Mouse (Mus musculus) intestine, postnatal 0 days (tissue): ENCODE data around the gene Gm10972. TPM values are rescaled to one million over a fixed set of nuclear protein-coding genes. Genes with fewer than 3 reads are reported as not detected.
"Not testable (repeated sequence)": the region's sequence is repeated elsewhere in the genome, so short reads cannot be mapped to it uniquely, and the experiment has no call there.

ENCODE experiments used
- ATAC-seq: fragments of 200-750 bp; cut with Nextera tagmentation; 2 replicates; pipeline ENCODE4 v1.8.0; 2017; ENCODE audit warnings: mild to moderate bottlenecking, moderate TSS enrichment, moderate library complexity
- H3K27ac ChIP-seq: fragments of 300-500 bp; sonication (generic); 2 replicates; pipeline ENCODE4 v1.5.1; 2014; ENCODE audit warnings: mild to moderate bottlenecking, low read depth, low read length, moderate library complexity
- H3K27me3 ChIP-seq: fragments of 300-500 bp; sonication (generic); replicated peaks from 2 replicates; pipeline ENCODE4 v1.6.1; 2014; ENCODE audit warnings: low read length, mixed read lengths; ENCODE audit not compliant: control insufficient read depth, insufficient read depth
- H3K36me3 ChIP-seq: fragments of 300-500 bp; sonication (generic); 2 replicates; pipeline ENCODE4 v1.6.1; 2014; ENCODE audit warnings: mild to moderate bottlenecking, moderate library complexity; ENCODE audit not compliant: control insufficient read depth, insufficient read depth
- H3K4me1 ChIP-seq: fragments of 300-500 bp; sonication (generic); replicated peaks from 2 replicates; pipeline ENCODE4 v1.6.1; 2014; ENCODE audit warnings: antibody characterized with exemption, low read length, mixed read lengths; ENCODE audit not compliant: control insufficient read depth, insufficient read depth
- H3K4me2 ChIP-seq: fragments of 300-500 bp; sonication (generic); replicated peaks from 2 replicates; pipeline ENCODE4 v1.6.1; 2014; ENCODE audit warnings: low read depth, mild to moderate bottlenecking, moderate library complexity
- H3K4me3 ChIP-seq: fragments of 300-500 bp; sonication (generic); 2 replicates; pipeline ENCODE4 v1.5.1; 2014; ENCODE audit warnings: low read depth, low read length
- H3K9ac ChIP-seq: fragments of 300-500 bp; sonication (generic); 2 replicates; pipeline ENCODE4 v1.6.1; 2014; ENCODE audit warnings: mild to moderate bottlenecking, low read depth, low read length
- H3K9me3 ChIP-seq: fragments of 300-500 bp; sonication (generic); 2 replicates; pipeline ENCODE4 v1.6.1; 2016; ENCODE audit warnings: mixed run types; ENCODE audit not compliant: control insufficient read depth
- CTCF ChIP-seq: sonication (generic); IDR thresholded peaks from 2 replicates; pipeline ENCODE4 v1.5.1; 2016; ENCODE audit warnings: low read depth, mild to moderate bottlenecking, control low read depth, antibody characterized with exemption, moderate library complexity
- WGBS: fragments of 180-500 bp; shearing (Covaris S2); extraction: QIAGEN DNeasy Blood & Tissue Kit; methylation state at CpG from one replicate; pipeline ENCODE4 v1.1.7; 2014; 5-methylcytosine and 5-hydroxymethylcytosine counted together
- polyA plus RNA-seq: library from polyadenylated mRNA; unstranded; fragments of >200 nt; fragmentation: Nextera tagmentation; extraction: Ambion mirVana; gene quantifications from 2 replicates; pipeline ENCODE4 v1.2.1, GENCODE M21; 2015

Gm10972 gene
- polyA plus RNA-seq, 1 experiment from 2014 or later, result not detected

- Histone ChIP-seq H3K9me3 (no peaks in the 10 kb centered on the region), H3K27ac (peak overlapping the region; percentile 75), H3K4me3 (no peak overlapping the region), H3K4me2 (peak overlapping the region; percentile 35), H3K9ac (no peak overlapping the region), H3K36me3 (no peaks in the 10 kb centered on the region), H3K27me3 (no peaks in the 10 kb centered on the region), H3K4me1 (no peaks in the 10 kb centered on the region)
- no peak for TF ChIP-seq CTCF
- peak; percentile 65 for ATAC-seq
Observed at GRCm38 (mm10) chr3:94690616-94691247, 47.8 kb downstream of the Gm10972 start.

- 94% methylated on average over 4 of the region's 4 CpGs for WGBS
- not testable (repeated sequence) for H3K4me1 ChIP-seq, H3K4me2 ChIP-seq, H3K4me3 ChIP-seq, H3K36me3 ChIP-seq, H3K27ac ChIP-seq, H3K9me3 ChIP-seq, ATAC-seq, H3K27me3 ChIP-seq, H3K9ac ChIP-seq
Observed at GRCm38 (mm10) chr3:94691694-94692093, 48.8 kb downstream of the Gm10972 start.

Other genes with a start within 250 kb of the Gm10972 start
- gene Lingo4, start 244.6 kb upstream of the Gm10972 start, polyA plus RNA-seq, result 0.68 and 0.86 TPM in 2 replicates
- 5.6 and 6.2 TPM in 2 replicates for gene Tdrkh, start 229.8 kb upstream of the Gm10972 start, polyA plus RNA-seq
- 33.5 and 35.2 TPM in 2 replicates for gene Mrpl9, start 199.8 kb upstream of the Gm10972 start, polyA plus RNA-seq
- 0.35 and 0.56 TPM in 2 replicates for gene Oaz3, start 199.2 kb upstream of the Gm10972 start, polyA plus RNA-seq
- gene Celf3, start 164.8 kb upstream of the Gm10972 start, polyA plus RNA-seq, result 12.2 and 12.8 TPM in 2 replicates
- gene Riiad1, start 162.8 kb upstream of the Gm10972 start, polyA plus RNA-seq, result 3.5 and 3.9 TPM in 2 replicates
- 20.9 and 26.5 TPM in 2 replicates for gene Snx27, start 60.4 kb upstream of the Gm10972 start, polyA plus RNA-seq
- 10.9 and 12.0 TPM in 2 replicates for gene Tuft1, start 15.8 kb downstream of the Gm10972 start, polyA plus RNA-seq
- 2.7 and 2.9 TPM in 2 replicates for gene Selenbp2, start 50.4 kb downstream of the Gm10972 start, polyA plus RNA-seq
- gene Cgn, start 143.4 kb downstream of the Gm10972 start, polyA plus RNA-seq, result 42.1 and 48.3 TPM in 2 replicates
- 4.8 and 5.8 TPM in 2 replicates for gene Pogz, start 194.5 kb downstream of the Gm10972 start, polyA plus RNA-seq
- 308 and 311 TPM in 2 replicates for gene Psmb4, start 243.8 kb downstream of the Gm10972 start, polyA plus RNA-seq